Mouse (Mus musculus) R1 (cell line): Measurements from ENCODE around the gene Mrps2.

Experiments used
- DNase-seq: peaks from one replicate; pipeline ENCODE4 v3.0.0-alpha.2; 2018; ENCODE audit warnings: low read depth, low spot score

Gene Mrps2

DNA sequence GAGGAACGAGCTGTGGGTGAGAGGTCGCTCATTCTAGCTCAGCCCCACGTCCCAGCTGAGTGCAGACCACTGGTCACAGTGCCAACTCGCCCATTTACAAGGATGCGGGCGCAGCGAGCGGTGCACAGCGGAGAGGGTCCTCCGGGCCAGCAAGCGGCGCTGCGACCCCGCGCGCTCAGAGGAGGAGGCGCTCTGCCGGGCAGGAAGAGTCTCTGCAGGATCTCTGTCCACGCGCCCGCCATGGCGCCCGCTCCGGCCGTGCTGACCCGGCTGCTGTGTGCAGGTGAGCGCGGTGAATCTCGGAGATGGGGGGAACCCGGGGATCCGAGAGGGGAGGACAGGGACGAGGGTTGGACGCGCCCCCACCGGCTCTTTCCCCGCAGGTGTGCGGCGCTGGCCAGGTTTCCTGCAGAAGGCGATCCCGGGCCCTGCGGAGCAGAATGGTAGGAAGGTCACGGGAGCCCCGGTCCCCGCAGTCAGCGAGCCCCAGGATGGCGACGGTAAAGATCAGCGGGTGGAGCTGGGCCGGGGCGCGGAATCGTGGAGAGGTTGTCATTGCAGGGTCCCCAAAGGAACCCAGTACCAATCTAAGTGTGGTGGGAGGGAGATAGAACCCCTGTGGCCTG is at the start of gene Mrps2:
TSS of gene Mrps2 (plus strand) at position 207 of the 626 bp plus-strand sequence.
- peak; percentile 90 for DNase-seq

DNA sequence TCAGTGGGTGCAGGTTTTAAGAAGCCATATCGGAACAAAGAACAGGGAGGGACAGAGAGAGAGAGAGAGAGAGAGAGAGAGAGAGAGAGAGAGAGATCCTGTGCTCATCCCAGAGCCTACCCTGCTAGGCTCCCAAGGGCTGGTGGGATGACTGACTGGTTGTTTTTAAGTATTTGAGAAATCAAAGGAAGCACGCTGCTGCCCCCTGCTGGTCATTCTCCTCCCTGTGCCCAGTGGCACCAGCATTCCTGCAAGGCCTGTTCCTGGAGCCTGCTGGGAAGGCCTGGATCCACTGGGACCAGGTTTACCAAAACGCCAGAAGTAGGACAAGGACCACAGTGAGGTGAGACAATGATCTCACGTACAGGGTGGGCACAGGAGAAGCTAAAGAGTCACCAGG is 48.0 kb upstream of the Mrps2 start:
- peak; percentile 90 for DNase-seq

- peak; percentile 86 for DNase-seq
Observed at GRCm38 (mm10) chr2:28423167-28423566, 44.7 kb upstream of the Mrps2 start.

DNA sequence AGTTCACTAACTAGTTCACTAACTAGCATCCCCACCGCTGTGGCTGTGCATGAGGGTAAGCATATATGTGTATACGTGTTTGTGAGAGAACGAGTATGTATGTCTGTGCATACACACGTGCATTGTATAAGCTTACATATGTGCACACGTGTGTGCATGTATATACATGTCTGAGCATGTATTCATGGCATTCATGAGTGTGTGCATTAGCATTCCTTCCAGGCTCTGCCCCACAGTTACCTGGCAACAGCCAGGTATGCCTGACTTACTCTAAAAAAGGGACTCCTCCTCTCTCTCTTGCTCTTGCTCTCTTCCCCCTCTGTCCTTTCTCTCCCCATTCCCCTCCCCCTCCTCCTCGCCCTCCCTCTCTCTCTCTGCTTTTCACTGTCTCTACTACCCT is 40.6 kb upstream of the Mrps2 start:
- peak; percentile 60 for DNase-seq

DNA sequence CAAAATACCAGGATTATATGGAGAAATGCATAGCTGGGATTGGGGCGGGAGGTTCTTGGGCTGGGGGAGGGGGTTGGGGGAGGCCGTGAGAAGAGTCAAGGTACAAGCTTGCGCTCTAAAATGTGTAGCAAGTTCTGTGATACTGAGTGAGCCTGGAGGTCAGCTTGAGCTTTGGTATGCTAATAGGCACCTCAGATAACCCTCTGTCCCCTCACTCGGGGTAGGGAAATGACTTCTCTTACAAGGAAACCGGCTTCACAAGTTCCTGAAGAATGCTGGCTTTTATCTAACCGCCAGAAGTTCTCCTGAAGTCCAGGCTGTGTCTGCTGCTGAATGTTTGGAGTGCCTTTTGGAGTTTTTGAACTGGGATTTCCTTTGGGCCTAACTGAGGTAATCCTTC is 37.0 kb upstream of the Mrps2 start:
- DNase-seq = peak; percentile 87

DNA sequence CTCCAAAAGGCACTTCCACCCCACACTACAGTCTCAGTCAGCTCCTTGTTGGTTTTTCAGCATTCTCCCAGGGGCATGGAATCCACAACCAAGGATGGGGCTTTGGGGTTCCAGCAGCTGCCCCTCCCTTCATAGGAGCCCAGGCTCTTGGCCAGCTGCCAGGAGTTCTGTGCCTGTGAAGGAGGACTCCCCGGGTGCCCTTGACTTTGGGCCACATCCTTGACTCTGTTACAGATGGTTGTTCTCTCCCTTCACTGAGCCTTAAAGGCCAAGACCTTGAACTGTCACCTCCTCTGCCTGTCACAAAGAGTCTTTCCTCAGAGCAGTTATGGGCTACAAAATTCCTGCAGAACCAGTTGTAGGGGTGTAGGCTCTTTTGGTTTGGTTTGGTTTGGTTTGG is 35.1 kb upstream of the Mrps2 start:
- peak; percentile 95 for DNase-seq

GRCm38 (mm10) chr2:28433512-28433911 is 34.4 kb upstream of the Mrps2 start:
- DNase-seq = peak; percentile 40

- no peak for DNase-seq
Observed at GRCm38 (mm10) chr2:28435401-28435800, 32.5 kb upstream of the Mrps2 start.

DNA sequence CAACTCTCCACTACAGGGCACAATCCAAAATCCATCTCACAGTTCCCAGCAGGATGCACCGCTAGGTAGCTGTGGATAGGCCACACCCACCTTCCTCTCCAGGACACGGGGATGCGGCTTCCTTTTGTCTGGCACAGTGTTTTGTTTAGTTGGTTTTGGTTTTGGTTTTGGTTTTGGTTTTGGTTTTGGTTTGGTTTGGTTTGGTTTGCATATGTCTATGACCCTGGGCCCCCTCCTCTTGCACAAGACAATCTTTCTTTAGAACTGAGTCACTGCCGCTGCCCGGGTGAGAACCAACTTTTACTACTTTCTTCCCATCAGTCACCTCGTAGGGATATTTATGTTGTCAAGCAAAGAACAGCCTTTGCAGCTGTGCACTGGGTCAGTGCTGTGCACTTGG is 27.0 kb upstream of the Mrps2 start:
- DNase-seq = peak; percentile 37

GRCm38 (mm10) chr2:28445082-28445481 is 22.8 kb upstream of the Mrps2 start:
- DNase-seq = peak; percentile 63

DNA sequence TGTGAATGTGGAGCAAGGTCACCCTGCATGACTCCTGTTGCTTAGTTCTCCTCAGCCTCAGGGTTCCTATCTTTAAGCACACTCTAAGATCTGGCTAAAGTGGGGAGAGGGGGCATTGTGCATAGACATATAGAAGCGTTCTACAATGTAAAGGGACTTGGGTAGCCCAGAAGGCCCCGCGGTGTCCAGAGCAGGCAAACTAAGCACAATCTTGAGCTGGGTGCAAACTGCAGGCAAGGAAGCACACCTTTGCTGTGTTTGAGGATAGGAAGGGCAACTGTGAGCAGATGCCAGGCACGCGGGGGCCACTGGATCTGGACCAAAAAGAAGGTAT is 21.7 kb upstream of the Mrps2 start:
- no peak for DNase-seq

GRCm38 (mm10) chr2:28446515-28447314 is 21.2 kb upstream of the Mrps2 start, which contains the start of gene Ppp1r26:
Gene Ppp1r26 (plus strand): TSS chr2:28446800.
- no peak for DNase-seq

DNA sequence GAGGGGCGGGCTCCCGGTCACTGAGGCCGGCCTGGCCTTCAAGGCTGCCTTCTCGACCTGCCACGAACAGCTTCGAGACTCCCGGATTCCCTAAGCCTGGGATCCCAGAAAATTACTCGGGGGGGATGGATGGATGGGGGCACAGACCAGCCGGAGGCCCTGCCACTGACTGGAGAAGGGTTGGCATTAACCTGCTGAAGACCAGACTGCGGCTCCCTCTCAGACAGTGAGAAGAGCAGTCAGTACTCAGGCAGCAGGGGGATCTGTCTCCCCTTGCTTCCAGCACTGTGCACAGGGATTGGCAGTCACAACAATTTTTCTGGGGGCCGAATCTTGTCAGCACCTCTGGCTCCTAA is 20.6 kb upstream of the Mrps2 start:
- DNase-seq = no peak

GRCm38 (mm10) chr2:28451663-28452062 is 16.2 kb upstream of the Mrps2 start:
- DNase-seq = no peak

- DNase-seq = no peak
Observed at GRCm38 (mm10) chr2:28453539-28453938, 14.3 kb upstream of the Mrps2 start.

DNA sequence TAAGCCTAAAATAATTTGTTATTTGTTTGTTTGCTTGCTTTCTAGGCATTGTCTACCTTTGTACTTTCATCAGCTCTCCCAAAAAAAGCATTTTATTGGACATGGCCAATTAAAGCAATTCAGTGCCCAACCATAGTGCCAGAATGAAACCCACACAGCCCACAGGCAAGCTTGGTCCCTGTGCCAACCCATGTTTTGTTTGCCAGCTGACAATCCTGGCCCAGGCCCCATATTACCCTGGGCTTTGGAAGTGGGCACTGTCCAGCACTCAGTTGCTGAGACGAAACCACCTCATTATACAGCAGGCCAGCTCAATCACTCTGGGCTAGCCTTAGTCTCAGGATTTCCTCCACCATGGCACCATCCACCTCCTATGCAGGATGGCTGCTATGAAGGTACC is 11.2 kb upstream of the Mrps2 start:
- no peak for DNase-seq

DNA sequence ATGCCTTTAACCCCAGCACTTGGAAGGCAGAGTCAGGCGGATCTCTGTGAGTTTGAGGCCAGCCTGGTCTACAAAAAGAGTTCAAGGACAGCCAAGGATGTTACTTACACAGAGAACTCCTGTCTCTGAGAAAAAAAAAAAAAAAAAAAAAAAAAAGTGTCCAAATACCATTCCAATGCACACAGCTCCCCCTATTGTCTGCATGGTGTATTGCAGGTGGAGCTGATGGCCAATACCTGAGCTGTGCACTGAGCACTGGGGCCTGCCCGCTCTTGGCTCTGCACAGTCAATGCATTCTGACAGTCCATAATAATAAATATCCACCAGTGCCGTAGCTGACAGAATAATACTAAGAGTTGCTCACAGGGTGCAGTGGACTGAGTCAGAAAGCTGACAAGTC is 3.9 kb upstream of the Mrps2 start:
- DNase-seq = peak; percentile 91

DNA sequence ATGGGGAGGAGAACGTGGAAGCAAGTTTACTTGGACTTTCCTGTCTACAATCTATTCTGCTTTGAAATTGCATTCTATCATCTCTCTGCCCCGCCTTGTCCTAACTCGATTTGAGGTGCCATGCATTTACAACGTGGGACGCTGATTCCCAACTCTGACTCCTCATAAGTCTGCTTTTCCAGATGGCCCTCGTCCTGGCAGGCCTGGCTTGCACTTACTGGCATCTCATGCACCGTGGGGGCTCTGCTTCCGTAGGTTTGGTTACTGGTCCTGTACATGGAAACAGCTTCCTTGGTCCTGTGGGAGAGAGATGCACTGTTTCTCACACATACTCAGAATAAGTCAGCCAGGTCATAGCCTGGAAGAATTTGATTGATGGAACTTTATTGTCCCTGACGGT is 2.9 kb upstream of the Mrps2 start:
- DNase-seq = no peak

DNA sequence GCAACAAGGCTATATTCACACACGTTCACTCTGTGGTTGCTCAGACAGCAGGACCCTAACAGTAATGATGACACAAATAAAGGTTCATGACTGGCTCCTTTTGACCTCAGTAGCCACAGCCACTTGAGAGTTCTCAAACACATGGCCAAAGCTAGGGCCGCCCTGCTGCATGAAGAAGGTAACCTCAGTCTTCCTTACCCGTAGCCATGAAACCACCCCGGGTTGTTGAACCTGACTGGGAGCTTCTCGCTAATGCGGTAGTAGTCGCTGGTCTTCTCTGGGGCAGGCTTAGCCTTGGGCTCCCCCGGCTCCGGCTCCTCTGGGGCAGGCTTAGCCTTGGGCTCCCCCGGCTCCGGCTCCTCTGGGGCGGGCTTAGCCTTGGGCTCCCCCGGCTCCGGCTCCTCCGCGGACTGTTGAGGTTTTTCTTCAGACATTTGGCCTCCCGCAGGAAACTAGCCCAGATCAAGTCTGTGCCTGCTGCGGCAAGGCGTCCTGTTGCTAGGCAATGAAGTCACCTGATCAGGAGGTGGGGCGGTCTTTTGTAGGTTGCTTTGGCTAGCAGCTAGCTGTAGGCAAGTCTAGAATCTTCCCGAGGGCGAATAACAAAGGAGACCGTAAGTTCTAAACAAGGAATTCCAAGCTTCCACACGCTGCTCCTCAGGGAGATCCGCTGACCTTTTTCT is 1.9 kb upstream of the Mrps2 start, which contains the start of gene 1700007K13Rik:
TSS of gene 1700007K13Rik (minus strand) at position 497 of the 683 bp plus-strand sequence.
- DNase-seq = peak; percentile 99

GRCm38 (mm10) chr2:28468486-28469225 is 790 bp downstream of the Mrps2 start:
- no peak for DNase-seq

DNA sequence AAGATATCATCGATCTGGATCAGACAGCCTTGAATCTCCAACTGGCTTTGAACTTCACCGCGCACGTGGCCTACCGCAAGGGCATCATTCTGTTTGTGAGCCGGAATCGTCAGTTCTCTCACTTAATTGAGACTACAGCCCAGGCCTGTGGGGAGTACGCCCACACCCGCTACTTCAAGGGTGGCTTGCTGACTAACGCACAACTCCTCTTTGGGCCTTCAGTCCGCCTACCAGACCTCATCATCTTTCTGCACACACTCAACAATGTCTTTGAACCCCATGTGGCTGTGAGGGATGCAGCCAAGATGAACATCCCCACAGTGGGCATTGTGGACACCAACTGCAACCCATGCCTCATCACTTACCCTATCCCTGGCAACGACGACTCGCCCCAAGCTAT is 1.6 kb downstream of the Mrps2 start:
- DNase-seq = no peak

DNA sequence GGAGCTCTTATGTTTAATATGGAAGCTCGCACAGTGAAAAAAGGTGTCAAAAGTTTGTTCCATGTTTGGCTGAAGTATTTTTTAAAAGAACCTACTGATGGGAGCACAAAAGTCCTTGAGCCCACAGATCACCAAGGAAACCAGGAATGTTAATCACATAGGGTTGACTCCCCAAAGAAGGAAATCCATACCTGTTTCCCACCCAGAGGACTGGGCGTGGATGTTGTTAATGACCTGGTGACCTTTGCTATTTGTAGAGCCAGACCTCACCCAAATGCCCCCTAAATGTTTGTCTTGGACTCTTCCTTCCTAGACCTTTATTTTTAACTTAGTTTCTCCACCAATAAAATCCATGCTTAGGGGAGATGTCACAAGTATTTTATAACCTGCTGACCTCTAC is 2.7 kb downstream of the Mrps2 start:
- peak; percentile 82 for DNase-seq
